Mouse (Mus musculus): ENCODE measurements around the gene Agpat1.

GRCm38 (mm10) chr17:34655160-34655559, 51.1 kb downstream of the Agpat1 start:
- TF ChIP-seq POLR2A (IDR thresholded peaks at IDR 0.05; ENCODE audit: control insufficient read depth, low read depth, low read length) (no peak), CTCF (IDR thresholded peaks at IDR 0.05; ENCODE audit: control insufficient read depth, insufficient read depth, insufficient replicate concordance, low read depth, low read length) (no peak)
